Mouse (Mus musculus) liver, embryonic 15.5 days (tissue): ENCODE measurements around the gene Cacng7. TPM values are rescaled to one million over a fixed set of nuclear protein-coding genes. Genes with fewer than 3 reads are reported as not detected.
"Not testable (repeated sequence)": the region's sequence is repeated elsewhere in the genome, so short reads cannot be mapped to it uniquely, and the experiment has no call there.

Experiments
- ATAC-seq: fragments of 200-750 bp; cut with Nextera tagmentation; 2 replicates; pipeline ENCODE4 v1.8.0; 2017; ENCODE audit warnings: moderate number of reproducible peaks, mild to moderate bottlenecking, moderate library complexity; ENCODE audit not compliant: insufficient read depth
- H3K27ac ChIP-seq: fragments of 300-500 bp; sonication (generic); replicated peaks from 2 replicates; pipeline ENCODE4 v1.5.1; 2015; ENCODE audit warnings: mild to moderate bottlenecking, inconsistent platforms
- H3K27me3 ChIP-seq: fragments of 300-500 bp; sonication (generic); 2 replicates; pipeline ENCODE4 v1.6.1; 2015; ENCODE audit warnings: mild to moderate bottlenecking, inconsistent platforms
- H3K36me3 ChIP-seq: fragments of 300-500 bp; sonication (generic); replicated peaks from 2 replicates; pipeline ENCODE4 v1.6.1; 2015; ENCODE audit warnings: moderate library complexity, mild to moderate bottlenecking, inconsistent platforms
- H3K4me1 ChIP-seq: fragments of 300-500 bp; sonication (generic); replicated peaks from 2 replicates; pipeline ENCODE4 v1.6.1; 2015; ENCODE audit warnings: inconsistent platforms
- H3K4me2 ChIP-seq: fragments of 300-500 bp; sonication (generic); 2 replicates; pipeline ENCODE4 v1.6.1; 2015; ENCODE audit warnings: moderate library complexity, mild to moderate bottlenecking, inconsistent platforms
- H3K4me3 ChIP-seq: fragments of 300-500 bp; sonication (generic); replicated peaks from 2 replicates; pipeline ENCODE4 v1.5.1; 2015; ENCODE audit warnings: mild to moderate bottlenecking, inconsistent platforms
- H3K9ac ChIP-seq: fragments of 300-500 bp; sonication (generic); 2 replicates; pipeline ENCODE4 v1.6.1; 2015; ENCODE audit warnings: moderate library complexity, mild to moderate bottlenecking, inconsistent platforms
- H3K9me3 ChIP-seq: fragments of 300-500 bp; sonication (generic); replicated peaks from 2 replicates; pipeline ENCODE4 v1.6.1; 2016; ENCODE audit warnings: inconsistent platforms
- WGBS: fragments of 180-500 bp; shearing (Covaris S2); methylation state at CpG from one replicate; pipeline ENCODE4 v1.1.7; 2015; ENCODE audit warnings: mixed read lengths; ENCODE audit not compliant: insufficient replicate concordance; 5-methylcytosine and 5-hydroxymethylcytosine counted together
- polyA plus RNA-seq: library from polyadenylated mRNA; unstranded; fragments of >200 nt; fragmentation: Nextera tagmentation; extraction: Ambion mirVana; gene quantifications from 2 replicates; pipeline ENCODE4 v1.2.1, GENCODE M21; 2015

Gene Cacng7
- polyA plus RNA-seq, 1 experiment from 2014 or later, result 0.03 TPM

- ATAC-seq, H3K27me3 ChIP-seq, H3K9me3 ChIP-seq, H3K9ac ChIP-seq: not testable (repeated sequence)
- H3K27ac ChIP-seq, result peak overlapping the region; percentile 45
- H3K4me2 ChIP-seq, result peak overlapping the region; percentile 67
- peaks cover 41% of the 10 kb centered on the region for H3K4me1 ChIP-seq
- H3K4me3 ChIP-seq, result 0 out of 2 replicates have a peak overlapping the region, but pooled peaks have one; percentile 50
- H3K36me3 ChIP-seq, result peaks cover 13% of the 10 kb centered on the region
- WGBS, result 59% methylated on average over 11 of the region's 12 CpGs
Observed at GRCm38 (mm10) chr7:3292271-3292670, 40.5 kb upstream of the Cacng7 start.

DNA sequence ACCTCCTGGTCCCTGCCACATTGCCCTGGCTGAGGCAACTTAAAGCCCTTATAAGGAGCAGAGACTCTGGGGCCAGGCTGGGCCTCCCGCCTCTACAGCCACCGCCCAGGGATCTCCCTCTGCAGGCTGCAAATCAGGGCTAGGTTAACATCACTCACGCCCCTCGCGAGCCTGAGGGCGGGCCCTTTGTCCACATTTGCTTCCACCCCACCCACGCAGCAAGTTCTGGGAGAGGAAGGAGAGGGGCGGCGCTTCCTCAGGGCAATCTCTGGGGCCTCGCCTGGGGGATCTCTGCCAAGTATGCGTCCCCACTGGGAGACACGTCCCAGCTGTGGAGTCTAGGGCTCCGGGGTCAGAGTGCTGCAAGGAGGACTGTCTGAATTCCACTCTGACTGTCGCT lies 40.0 kb upstream of the Cacng7 start:
- Histone ChIP-seq H3K9me3 (no peaks in the 10 kb centered on the region), H3K9ac (peak overlapping the region; percentile 42), H3K27me3 (no peaks in the 10 kb centered on the region), H3K36me3 (peaks cover 18% of the 10 kb centered on the region), H3K27ac (peak overlapping the region; percentile 45), H3K4me2 (peak overlapping the region; percentile 67), H3K4me1 (peaks cover 41% of the 10 kb centered on the region), H3K4me3 (peak overlapping the region; percentile 52)
- WGBS, result 1% methylated on average over 14 of the region's 14 CpGs
- ATAC-seq, result peak; percentile 72

DNA sequence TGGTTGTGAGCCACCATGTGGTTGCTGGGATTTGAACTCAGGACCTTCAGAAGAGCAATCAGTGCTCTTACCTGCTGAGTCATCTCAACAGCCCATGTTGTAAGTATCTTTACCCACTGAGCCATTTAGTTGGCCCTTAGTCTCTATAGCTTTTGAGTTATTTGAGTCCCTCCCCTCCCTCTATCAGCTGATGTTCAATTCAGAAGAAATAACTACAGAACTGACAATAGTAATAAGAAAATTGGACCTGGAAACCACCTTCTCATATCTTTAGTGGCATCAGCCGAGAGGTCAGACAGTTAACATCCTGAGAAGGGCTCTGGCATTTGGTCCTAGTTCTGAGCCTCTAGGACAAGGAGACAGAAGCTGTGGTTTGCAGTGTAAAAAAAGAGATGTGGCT lies 38.0 kb upstream of the Cacng7 start:
- H3K4me3 ChIP-seq, result no peak overlapping the region
- H3K9me3 ChIP-seq, result no peaks in the 10 kb centered on the region
- H3K4me1 ChIP-seq, result peaks cover 33% of the 10 kb centered on the region
- peaks cover 26% of the 10 kb centered on the region for H3K36me3 ChIP-seq
- WGBS, result 50% methylated on average over 1 of the region's 1 CpGs
- no peak overlapping the region for H3K9ac ChIP-seq
- no peak for ATAC-seq
- peak overlapping the region; percentile 55 for H3K27ac ChIP-seq
- no peaks in the 10 kb centered on the region for H3K27me3 ChIP-seq
- H3K4me2 ChIP-seq, result 0 out of 2 replicates have a peak overlapping the region, but pooled peaks have one; percentile 15

GRCm38 (mm10) chr7:3295321-3296110 lies 37.2 kb upstream of the Cacng7 start:
- peaks cover 27% of the 10 kb centered on the region for H3K36me3 ChIP-seq
- no peak overlapping the region for H3K4me3 ChIP-seq
- peak overlapping the region; percentile 55 for H3K27ac ChIP-seq
- 25% methylated on average over 5 of the region's 5 CpGs for WGBS
- 0 out of 2 replicates have a peak overlapping the region, but pooled peaks have one; percentile 15 for H3K4me2 ChIP-seq
- H3K9me3 ChIP-seq, result no peaks in the 10 kb centered on the region
- no peak overlapping the region for H3K9ac ChIP-seq
- peaks cover under 1% of the 10 kb centered on the region; the same call in 1 of the 2 replicates for H3K27me3 ChIP-seq
- no peak for ATAC-seq
- peaks cover 27% of the 10 kb centered on the region for H3K4me1 ChIP-seq

DNA sequence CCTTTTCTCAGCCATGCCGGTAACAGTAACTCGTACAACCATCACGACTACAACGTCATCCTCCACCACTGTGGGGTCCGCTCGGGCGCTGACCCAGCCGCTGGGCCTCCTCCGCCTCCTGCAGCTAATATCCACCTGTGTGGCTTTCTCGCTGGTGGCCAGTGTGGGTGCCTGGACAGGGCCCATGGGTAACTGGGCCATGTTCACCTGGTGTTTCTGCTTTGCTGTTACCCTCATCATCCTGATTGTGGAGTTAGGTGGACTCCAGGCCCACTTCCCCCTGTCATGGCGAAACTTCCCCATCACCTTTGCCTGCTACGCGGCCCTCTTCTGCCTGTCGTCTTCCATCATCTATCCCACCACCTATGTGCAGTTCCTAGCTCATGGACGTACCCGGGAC lies 36.0 kb upstream of the Cacng7 start:
- H3K4me2 ChIP-seq, result no peak overlapping the region
- H3K9ac ChIP-seq, result no peak overlapping the region
- 78% methylated on average over 16 of the region's 16 CpGs for WGBS
- no peak overlapping the region for H3K4me3 ChIP-seq
- H3K27me3 ChIP-seq, result peaks cover 12% of the 10 kb centered on the region
- no peaks in the 10 kb centered on the region for H3K9me3 ChIP-seq
- H3K4me1 ChIP-seq, result peaks cover 25% of the 10 kb centered on the region
- H3K36me3 ChIP-seq, result peaks cover 27% of the 10 kb centered on the region
- ATAC-seq, result no peak
- no peak overlapping the region for H3K27ac ChIP-seq

- 35% methylated on average over 7 of the region's 7 CpGs for WGBS
- peaks cover 22% of the 10 kb centered on the region for H3K36me3 ChIP-seq
- no peak for ATAC-seq
- peaks cover 28% of the 10 kb centered on the region for H3K4me1 ChIP-seq
- no peak overlapping the region for H3K4me2 ChIP-seq
- peaks cover 46% of the 10 kb centered on the region for H3K27me3 ChIP-seq
- no peaks in the 10 kb centered on the region for H3K9me3 ChIP-seq
- no peak overlapping the region for H3K9ac ChIP-seq
- no peak overlapping the region for H3K4me3 ChIP-seq
- no peak overlapping the region for H3K27ac ChIP-seq
Observed at GRCm38 (mm10) chr7:3299941-3300617, 32.7 kb upstream of the Cacng7 start.

DNA sequence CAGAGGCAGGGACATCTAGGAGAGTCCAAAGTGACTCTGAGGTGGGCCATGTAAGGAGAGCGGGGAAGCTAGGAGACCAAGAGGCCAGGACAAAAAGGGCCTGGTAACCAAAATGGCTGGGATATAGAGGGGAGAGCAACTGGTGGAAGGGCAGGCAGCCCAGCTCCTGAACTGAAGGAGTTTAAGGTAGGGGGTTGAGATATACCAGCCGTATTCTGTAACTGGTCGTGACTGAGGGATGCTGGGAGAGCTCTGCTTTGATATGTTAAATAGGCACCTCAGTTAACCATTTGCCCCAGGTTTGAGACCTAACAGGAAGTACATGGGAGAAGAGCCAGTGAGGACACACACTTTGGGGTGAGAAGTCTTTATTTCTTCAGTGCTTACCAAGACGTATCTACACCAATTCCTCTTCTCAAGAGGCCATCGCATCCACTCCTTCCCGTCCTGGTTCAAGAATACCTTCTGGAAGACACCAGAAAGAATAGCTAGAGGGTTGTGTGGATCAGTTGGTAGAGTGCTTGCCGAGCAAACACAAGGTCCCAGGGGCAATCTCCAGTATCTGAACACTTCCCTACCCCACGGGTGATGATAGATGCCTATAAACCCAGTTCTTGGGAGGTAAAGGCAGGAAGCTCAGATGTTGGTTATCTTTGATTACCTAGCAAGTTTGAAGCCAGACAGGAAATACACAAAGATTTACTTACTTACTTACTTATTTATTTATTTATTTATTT lies 31.7 kb upstream of the Cacng7 start:
- peaks cover 23% of the 10 kb centered on the region for H3K4me1 ChIP-seq
- H3K4me3 ChIP-seq, result no peak overlapping the region
- H3K27ac ChIP-seq, result no peak overlapping the region
- H3K27me3 ChIP-seq, result peaks cover 56% of the 10 kb centered on the region
- peaks cover 22% of the 10 kb centered on the region for H3K36me3 ChIP-seq
- H3K9ac ChIP-seq, result no peak overlapping the region
- H3K4me2 ChIP-seq, result no peak overlapping the region
- ATAC-seq, result no peak
- 52% methylated on average over 8 of the region's 8 CpGs for WGBS
- H3K9me3 ChIP-seq, result no peaks in the 10 kb centered on the region

DNA sequence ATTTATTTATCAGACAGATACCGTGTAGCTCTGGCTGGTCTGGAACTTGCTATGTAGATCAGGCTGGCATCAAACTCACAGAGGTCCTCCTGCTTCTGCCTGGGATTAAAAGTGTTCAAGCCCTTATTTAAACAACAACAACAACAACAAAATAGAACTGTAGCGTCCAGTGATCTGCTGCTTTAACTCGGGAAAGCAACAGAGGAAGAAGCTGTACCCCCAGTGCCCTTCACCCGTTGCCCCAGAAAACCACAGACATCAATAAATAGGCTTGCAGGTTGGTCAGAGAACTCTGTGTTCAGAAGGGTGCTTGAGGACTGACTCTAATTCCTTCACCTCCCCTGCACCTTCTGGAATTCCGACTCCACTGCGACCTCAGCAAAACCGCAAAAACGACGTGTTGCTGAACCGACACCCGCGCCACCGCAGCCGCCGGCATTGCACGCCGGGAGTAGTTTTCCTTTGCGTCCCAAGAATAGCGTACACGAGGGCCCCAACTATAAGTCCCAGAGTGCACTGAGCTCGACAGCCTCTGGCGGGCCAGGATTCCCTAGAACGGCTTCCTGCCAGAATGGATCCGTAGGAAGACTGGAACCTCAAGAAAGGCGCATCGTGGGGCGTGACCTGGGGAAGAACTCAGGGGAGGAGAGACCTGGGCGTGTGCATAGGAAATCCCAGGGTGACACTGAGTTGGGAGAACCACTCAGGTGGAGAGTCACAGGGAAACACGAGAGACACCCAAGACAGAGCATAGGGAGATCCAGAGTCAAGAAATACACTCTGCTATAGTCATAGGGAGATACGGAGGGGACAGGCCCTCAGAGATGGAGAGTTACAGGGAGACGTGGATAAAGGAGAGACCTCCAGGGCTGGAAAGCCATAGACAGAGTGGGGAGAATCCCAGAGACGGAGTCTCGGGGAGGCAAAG lies 30.9 kb upstream of the Cacng7 start:
- peaks cover 61% of the 10 kb centered on the region for H3K27me3 ChIP-seq
- H3K27ac ChIP-seq, result no peak overlapping the region
- H3K4me3 ChIP-seq, result peak overlapping the region; percentile 21; the same call in 1 of the 2 replicates

DNA sequence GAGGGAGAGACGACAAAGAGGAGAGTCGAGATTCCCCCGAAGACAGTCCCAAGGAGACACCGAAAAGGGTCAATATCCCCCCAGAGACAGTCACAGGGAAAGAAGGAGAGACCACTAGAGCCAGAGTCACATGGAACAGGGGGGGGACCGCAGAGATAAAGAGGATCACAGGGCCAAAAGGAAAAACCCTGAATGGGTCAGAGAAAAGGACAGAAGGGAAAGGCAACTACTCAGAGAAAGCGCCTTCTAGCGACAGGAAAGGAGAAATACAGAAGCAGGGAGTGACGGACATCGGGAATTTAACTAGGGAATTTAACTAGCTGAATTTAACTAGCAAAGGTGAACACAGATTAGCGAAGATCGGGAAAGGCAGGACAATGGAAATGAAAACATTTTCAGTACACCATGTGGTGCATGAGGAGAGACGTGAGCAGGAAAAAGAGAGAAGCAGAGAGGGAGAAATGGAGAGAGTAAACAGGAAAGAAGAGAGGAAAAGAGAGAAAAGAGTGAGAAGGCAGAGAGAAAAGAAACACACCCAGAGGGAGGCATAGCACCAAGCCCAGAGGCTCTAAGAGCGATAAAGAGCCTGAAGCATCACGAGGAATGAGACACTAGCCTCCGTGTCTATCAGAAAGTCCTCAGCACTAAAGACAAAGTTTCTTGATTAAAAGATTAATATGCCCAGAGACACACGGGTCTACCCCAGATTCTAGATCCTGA lies 30.0 kb upstream of the Cacng7 start:
- no peak overlapping the region for H3K27ac ChIP-seq
- H3K4me2 ChIP-seq, result peak overlapping the region; percentile 59
- peak overlapping the region; percentile 23 for H3K4me3 ChIP-seq
- no peak for ATAC-seq
- peaks cover 23% of the 10 kb centered on the region for H3K4me1 ChIP-seq
- H3K36me3 ChIP-seq, result peaks cover 9% of the 10 kb centered on the region; the same call in 1 of the 2 replicates
- no peaks in the 10 kb centered on the region for H3K9me3 ChIP-seq
- no peak overlapping the region for H3K9ac ChIP-seq
- WGBS, result 1% methylated on average over 16 of the region's 16 CpGs
- H3K27me3 ChIP-seq, result peaks cover 61% of the 10 kb centered on the region

More for the DNA sequence above, 30.9 kb upstream of the Cacng7 start:
- Histone ChIP-seq H3K9ac (no peak overlapping the region), H3K36me3 (peaks cover 17% of the 10 kb centered on the region), H3K9me3 (no peaks in the 10 kb centered on the region), H3K4me1 (peaks cover 23% of the 10 kb centered on the region), H3K4me2 (peak overlapping the region; percentile 59)
- ATAC-seq, result no peak
- 4% methylated on average over 33 of the region's 33 CpGs for WGBS
